Mouse (Mus musculus) heart, postnatal 0 days (tissue): ENCODE measurements at regions not wholly inside any gene's neighbourhood (a gene's known extent, or its start where the extent isn't known, plus 50 kb on each side); places are given as distances from the start of the nearest gene placed in this dataset.
A peak's percentile ranks its signal among the peaks of the same experiment; 100 is the strongest.

Experiments used
- CTCF ChIP-seq: IDR thresholded peaks from 2 replicates; pipeline ENCODE4 v1.5.1; 2016; ENCODE audit warnings: antibody characterized with exemption, control low read depth, low read depth
- EP300 ChIP-seq: IDR thresholded peaks from 2 replicates; pipeline ENCODE4 v1.6.1; 2016; ENCODE audit warnings: antibody characterized with exemption, low read depth

DNA sequence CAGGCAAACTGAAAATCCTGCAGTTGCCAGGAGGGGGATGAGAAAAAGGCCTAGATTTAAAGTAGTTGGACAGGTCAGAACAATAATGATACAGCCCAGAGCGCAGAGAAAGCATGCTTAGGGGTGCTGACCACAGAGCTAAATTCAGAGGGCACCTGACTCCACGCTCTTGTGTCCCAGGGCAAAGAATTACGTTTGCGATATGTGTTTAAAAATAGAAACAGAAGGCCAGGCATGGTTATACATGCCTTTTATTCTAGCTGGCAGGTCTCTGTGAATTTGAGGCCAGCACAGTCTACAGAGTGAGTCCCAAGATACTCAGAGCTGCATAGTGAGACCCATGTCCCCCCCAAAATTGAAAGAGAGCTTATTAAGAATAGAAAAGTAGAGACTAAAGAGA lies 192.9 kb downstream of the Tmem114 start:
- peak; percentile 90 for TF ChIP-seq EP300
- no peak for TF ChIP-seq CTCF
